Mouse (Mus musculus): ENCODE measurements at regions not wholly inside any gene's neighbourhood (a gene's known extent, or its start where the extent isn't known, plus 50 kb on each side); places are given as distances from the start of the nearest gene placed in this dataset.

DNA sequence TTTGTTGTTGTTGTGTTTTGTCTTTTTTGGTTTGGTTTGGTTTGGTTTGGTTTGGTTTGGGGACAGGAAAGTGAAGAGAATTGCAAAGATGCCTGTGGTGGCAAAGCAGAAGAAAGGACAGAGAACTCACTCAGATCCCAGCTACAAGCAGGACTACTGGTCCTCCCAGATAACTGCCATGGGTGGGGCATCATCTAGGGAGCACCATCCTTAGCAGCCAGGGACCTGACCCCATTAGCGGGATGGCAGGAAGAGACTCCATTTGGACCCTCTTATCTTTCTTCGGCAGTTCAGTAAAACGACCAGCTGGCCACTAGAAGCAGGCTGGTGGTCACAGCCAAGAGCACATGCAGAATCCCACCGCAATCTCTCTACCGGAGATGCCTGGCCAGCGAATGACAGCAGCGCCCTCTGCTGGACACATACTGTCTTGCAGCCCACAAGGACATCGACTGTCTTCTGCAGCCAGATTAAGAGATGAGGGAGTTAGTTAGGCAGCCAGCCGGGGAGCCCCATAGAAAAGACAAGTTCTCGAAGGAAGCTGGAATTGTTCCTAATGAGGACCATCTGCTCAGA lies 119.8 kb downstream of the Gm9195 start:
- in situ Hi-C loops (cut with MboI, MseI): loop anchor here (10.0 kb wide), 2 partner anchors 633 to 893 kb away; no protein-coding TSS in a partner anchor

- in situ Hi-C loops (cut with MboI, MseI): no loop called here
Observed at GRCm38 (mm10) chr14:72360829-72361520, 130.7 kb downstream of the Gm9195 start.

- in situ Hi-C loops (cut with MboI, MseI): no loop called here
Observed at GRCm38 (mm10) chr14:72360181-72360580, 131.5 kb downstream of the Gm9195 start.

- in situ Hi-C loops (cut with MboI, MseI): no loop called here
Observed at GRCm38 (mm10) chr14:72357915-72358314, 133.7 kb downstream of the Gm9195 start.

DNA sequence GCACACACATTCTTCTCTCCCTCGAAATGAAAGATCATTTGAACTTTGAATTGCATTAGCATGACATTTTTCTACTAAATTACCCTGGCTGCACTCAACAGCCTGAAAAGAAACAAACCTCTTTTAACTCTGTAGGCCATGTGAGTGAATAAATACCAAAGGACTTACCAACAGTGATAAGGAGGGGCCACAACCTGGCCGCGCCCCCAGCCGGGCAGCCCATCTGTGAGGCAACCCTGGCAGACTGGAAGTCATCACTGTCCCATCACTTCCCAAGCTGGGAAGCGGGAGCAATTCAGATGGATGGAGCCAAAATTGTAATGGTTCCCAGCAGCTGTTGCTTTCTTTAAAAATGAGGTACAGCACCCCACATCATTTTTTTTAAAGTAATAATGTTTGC lies 149.5 kb downstream of the Gm9195 start:
- in situ Hi-C loops (cut with MboI, MseI): no loop called here

DNA sequence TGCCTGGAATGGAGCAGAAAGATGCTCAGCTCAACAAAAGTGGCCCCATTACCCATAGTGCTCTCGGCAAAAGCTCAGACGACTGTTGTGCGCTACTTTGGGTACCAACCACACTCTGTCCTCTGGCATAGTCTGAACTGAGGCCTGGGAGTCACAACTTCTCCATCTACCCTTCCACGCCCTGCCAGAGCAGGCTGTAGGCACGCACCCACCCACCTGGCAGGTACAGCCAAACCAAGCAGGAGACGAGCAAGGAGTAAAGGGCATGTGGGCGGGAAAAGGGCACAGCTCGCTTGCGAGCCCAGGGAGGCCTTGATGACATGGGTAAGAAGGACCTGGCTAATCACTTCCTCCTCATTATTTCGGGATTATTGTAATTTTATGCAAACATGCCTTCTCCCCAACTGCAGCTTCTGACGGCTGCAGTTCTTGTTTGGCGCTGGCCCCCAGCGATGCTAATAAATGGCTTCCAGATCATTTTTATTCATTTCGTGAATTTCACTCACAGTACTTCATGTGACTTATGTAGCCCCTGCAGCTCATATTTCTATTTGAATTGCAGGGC lies 150.0 kb downstream of the Gm9195 start:
- in situ Hi-C loops (cut with MboI, MseI): no loop called here

- in situ Hi-C loops (cut with MboI, MseI): no loop called here
Observed at GRCm38 (mm10) chr14:72338046-72338445, 153.6 kb downstream of the Gm9195 start.

GRCm38 (mm10) chr14:72303856-72304255 lies 187.8 kb downstream of the Gm9195 start:
- in situ Hi-C loops (cut with MboI, MseI): no loop called here

DNA sequence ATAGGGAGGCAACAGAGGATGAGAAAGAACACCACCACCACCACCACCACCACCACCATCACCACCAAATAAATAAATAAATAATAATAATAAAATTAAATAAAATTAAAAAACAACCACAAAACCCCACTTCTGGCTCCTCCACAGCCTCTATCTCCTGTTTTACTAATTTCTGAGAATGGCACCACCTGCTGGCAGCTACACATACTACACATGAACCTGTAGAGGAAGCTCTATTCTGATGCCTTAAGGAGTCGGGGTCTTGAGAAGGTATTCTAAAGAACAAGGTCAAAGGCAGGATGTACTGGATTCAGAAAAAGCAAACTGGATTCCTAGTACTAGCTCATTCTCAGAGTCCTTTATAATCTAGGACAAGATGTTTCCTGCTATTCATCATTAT lies 191.6 kb downstream of the Gm9195 start:
- in situ Hi-C loops (cut with MboI, MseI): no loop called here

- in situ Hi-C loops (cut with MboI, MseI): loop anchor here (25.0 kb wide), 1 partner anchor 1607 kb away; no protein-coding TSS in a partner anchor
Observed at GRCm38 (mm10) chr14:72294631-72295030, 197.0 kb downstream of the Gm9195 start.

GRCm38 (mm10) chr14:72293677-72294387 lies 197.8 kb downstream of the Gm9195 start:
- in situ Hi-C loops (cut with MboI, MseI): loop anchor here (25.0 kb wide), 1 partner anchor 1607 kb away; no protein-coding TSS in a partner anchor

DNA sequence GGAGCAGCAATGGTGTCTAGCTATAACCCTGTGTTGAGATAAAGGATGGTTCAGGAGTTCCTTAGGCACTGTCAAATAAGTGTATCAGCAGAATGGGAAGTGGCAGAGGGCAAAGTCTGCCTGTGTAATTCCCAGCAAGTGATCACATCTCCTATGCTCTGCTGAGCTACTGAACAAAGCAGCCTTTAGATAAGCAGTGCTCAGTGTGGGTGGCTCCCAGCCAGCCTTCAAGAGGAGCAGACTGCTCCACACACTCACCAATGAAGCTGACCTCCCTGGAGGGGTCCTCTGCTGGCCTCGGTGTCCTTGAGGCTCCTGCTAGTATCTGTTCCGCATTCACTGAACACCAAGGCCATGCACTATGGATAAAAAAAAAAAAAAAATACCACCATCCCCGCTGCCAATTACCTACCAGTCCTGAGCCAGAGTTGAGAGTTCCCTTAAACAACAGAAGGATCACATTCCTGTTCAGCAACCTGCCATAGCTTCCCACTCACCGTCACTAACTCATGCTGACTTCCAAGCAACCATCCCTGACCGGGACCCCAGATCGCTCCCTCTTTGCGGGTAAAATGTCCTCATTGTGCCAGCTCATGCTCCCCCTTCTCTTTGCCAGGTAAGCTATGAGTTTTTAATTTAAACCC lies 198.9 kb downstream of the Gm9195 start:
- in situ Hi-C loops (cut with MboI, MseI): loop anchor here (25.0 kb wide), 1 partner anchor 1605 kb away; no protein-coding TSS in a partner anchor

DNA sequence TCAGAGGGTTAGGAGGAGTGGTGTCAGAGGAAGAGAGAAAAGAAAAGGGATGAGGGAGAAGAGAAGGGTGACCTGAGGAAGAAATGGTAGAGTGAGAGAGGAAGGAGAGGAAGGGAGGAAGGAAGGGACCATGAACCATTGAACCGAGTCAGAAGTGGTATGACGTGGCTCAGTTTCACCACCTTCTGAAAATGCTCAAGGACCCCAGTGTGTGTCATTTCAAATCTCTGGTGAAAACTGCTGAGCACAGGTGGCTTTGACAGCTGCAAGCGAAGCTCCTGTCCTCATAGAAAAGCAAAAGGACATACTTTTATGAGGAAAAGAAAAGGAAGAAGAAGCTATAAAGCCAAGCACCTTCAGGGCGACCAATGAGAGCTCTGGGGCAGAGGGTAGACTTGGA lies 214.3 kb downstream of the Gm9195 start:
- in situ Hi-C loops (cut with MboI, MseI): loop anchor here (25.0 kb wide), 1 partner anchor 1590 kb away; no protein-coding TSS in a partner anchor

DNA sequence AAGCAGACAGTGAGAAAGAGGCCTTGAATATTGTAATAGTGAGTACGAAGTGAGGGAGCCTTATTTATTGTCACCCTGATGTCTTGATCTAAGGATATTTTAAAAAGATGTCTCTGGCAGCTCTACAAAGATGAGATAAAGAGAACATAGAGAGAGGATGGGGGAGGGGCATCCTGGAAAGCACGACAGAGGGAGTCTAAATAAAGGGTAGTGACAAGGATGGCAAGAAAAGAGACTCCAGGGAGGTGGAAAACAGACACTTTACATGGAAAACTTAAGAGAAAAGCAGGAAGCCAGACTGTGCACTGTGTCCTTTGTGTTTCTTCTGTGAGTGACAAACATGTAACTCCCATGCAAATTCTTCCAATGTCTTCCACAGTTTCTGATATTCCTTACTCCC lies 232.4 kb downstream of the Gm9195 start:
- in situ Hi-C loops (cut with MboI, MseI): no loop called here

GRCm38 (mm10) chr14:72241872-72242271 lies 249.8 kb downstream of the Gm9195 start:
- in situ Hi-C loops (cut with MboI, MseI): no loop called here

DNA sequence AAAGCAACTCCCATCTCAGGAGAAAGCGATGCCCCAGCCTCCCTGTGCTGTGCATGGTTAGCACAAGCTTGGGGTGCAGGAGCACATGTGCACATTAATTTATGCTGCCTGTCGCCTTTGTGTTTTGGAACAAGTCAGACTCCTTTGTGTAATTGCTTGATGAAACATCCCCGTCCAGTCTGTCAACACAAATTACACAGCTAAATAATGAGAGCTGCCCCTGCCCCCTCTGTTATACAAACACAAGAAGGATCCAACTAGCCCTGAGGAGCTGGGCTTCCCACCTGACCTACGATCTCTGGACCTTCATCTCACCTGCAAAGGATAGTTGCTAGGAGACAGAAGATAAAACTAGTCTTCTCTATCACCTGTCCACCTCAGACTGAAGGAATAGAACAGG lies 251.4 kb downstream of the Gm9195 start:
- in situ Hi-C loops (cut with MboI, MseI): no loop called here

DNA sequence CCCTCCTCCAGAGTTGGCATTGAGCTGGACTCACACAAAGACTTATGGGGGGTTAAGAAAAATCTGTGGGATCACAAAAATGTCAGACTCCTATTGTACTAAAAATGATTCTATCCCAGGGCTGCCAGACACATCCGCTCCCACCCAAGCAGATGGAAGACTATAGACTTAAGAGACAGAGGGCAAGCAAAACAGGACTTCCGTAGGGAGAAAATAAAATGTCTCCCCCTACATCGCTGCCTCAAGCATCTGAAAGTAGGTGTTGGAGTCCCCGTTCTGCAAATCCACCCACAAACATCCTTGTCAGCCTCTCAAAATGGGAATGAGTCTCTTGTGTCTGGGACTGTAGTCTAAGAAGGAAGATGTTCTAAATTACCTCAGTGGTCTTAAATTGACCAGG lies 253.3 kb downstream of the Gm9195 start:
- in situ Hi-C loops (cut with MboI, MseI): no loop called here

- in situ Hi-C loops (cut with MboI, MseI): no loop called here
Observed at GRCm38 (mm10) chr14:72234234-72235075, 257.2 kb downstream of the Gm9195 start.

- in situ Hi-C loops (cut with MboI, MseI): no loop called here
Observed at GRCm38 (mm10) chr14:72227853-72228252, 263.8 kb downstream of the Gm9195 start.

DNA sequence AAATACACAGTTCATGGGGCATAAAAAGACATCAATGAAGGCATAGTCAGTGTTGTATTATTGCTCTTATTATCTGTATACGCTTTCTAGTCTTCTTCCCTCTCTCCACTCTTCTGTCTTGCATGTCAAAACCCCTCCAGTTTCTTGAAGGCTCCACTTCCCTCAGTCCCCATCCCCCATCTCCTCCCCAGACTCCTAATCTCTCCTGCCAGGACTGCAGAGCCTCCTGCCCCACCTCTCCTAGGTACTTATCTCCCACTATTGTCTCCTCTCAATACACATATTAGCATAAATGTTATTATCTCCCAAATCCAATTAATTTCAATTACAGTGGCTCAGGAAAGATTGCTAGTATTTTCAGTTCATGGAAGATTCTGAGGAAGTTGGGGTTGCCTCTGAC lies 264.2 kb downstream of the Gm9195 start:
- in situ Hi-C loops (cut with MboI, MseI): no loop called here

- in situ Hi-C loops (cut with MboI, MseI): no loop called here
Observed at GRCm38 (mm10) chr14:72226946-72227345, 264.7 kb downstream of the Gm9195 start.

Measured in regulatory T cell (primary cell).